Mouse (Mus musculus): ENCODE data around the gene Lnpk. TPM values are rescaled to one million over a fixed set of nuclear protein-coding genes. Genes with fewer than 3 reads are reported as not detected.
A peak's percentile ranks its signal among the peaks of the same experiment; 100 is the strongest.

The Lnpk gene
- polyA plus RNA-seq (2012) = 1.7 and 2.0 TPM in 2 replicates

DNA sequence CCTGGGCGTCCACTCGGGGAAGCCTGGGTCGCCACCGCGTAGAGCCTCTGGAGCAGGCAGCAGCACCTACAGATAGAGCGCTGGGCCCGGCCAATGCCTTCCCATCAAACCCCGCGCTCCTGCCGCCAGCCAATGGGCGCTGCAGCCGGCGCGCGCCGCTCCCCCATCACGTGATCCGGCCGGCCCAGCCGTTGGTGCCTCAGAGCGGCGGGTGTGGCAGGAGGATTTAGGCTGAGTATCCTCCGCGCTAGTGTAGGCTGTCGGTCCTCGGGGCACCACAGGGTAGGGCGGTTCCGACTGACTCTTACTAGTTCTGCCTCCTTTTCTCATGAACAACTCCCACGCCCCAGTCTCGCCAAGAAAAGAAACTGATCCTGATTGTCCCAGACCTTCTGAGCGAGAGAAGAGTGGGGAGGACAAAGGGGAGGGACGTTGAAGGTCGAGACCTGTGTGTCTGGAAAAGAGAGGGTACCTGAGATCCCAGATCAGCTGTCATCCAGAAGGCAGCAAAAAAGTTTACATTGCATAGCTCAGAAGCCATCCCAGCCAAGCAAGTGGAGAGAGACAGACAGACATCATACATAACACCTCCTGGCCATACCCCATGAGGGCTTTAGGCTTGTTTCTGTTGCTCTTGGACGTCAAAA, at the start of gene Lnpk:
Gene Lnpk, minus strand, starts transcription at position 593 of the 647 bp plus-strand sequence.
- no peak for TF ChIP-seq GATA1 (IDR thresholded peaks at IDR 0.05; ENCODE audit: low read length)
- no peak for TF ChIP-seq TAL1 (IDR thresholded peaks at IDR 0.05; ENCODE audit: low read length)
- H3K4me3 ChIP-seq (replicated peaks) = peak within 1 kb of the TSS; percentile 79
- H3K9me3 ChIP-seq (ENCODE audit: control insufficient read depth, low read length) = no peaks in the 10 kb centered on the region
- H3K4me1 ChIP-seq (ENCODE audit: control insufficient read depth) = peaks cover 22% of the 10 kb centered on the region
- H3K36me3 ChIP-seq (ENCODE audit: control insufficient read depth) = no peaks in the 10 kb centered on the region
- H3K27me3 ChIP-seq (ENCODE audit: control insufficient read depth) = no peaks in the 10 kb centered on the region

DNA sequence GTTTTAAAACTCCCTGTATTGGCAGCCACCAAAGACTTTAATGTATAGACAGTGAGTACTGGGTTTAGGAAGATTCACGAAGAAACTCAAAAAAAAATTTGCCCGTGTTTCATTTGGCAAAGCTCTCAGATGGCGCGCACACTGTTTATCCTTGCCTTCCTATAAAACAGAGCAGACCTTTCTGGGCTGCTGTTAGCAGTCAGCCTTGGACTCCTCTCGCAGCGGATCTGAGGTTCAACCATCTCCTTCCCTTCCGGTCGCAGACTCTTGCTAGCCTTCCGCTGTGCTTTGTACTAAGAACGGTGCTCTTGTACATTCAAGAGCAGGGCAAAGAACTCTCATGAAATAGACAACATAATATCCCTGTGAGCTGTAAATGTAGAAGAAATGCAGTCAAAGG, 41.1 kb upstream of the Lnpk start:
- H3K27me3 ChIP-seq (ENCODE audit: control insufficient read depth) = no peaks in the 10 kb centered on the region
- no peaks in the 10 kb centered on the region for H3K4me1 ChIP-seq (ENCODE audit: control insufficient read depth)
- no peak overlapping the region for H3K4me3 ChIP-seq (replicated peaks)
- H3K9me3 ChIP-seq (ENCODE audit: control insufficient read depth, low read length) = no peaks in the 10 kb centered on the region
- no peaks in the 10 kb centered on the region for H3K36me3 ChIP-seq (ENCODE audit: control insufficient read depth)
- TF ChIP-seq TAL1 (IDR thresholded peaks at IDR 0.05; ENCODE audit: low read length) (no peak), GATA1 (IDR thresholded peaks at IDR 0.05; ENCODE audit: low read length) (no peak)

DNA sequence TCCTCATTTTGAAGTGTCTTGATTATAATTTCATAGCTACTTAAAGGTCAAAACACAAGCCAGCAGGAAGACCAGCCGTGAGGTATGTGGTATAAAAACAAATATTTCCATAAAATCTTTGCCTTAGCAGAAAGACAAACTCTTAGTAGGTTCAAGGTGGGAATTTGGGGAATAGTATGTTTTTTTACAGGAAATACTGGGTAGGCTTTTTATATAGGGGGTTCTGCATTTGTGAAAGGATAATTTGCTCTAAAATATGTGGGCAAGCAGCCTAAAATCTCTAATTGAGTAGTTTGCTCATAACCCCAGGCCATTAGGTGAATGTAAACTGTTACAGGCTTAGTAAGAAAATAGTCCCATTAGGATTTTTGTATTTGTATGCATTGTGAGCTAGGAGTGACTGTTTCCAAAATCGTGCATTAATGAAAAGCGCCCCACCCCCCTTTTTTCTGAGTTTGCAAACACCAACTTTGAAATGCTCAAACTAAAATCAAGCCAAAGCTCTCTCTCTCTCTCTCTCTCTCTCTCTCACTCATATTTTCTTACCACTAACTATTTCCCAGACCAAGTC, 40.5 kb upstream of the Lnpk start:
- TF ChIP-seq GATA1 (IDR thresholded peaks at IDR 0.05; ENCODE audit: low read length) = no peak
- TF ChIP-seq TAL1 (IDR thresholded peaks at IDR 0.05; ENCODE audit: low read length) = no peak
- Histone ChIP-seq H3K36me3 (ENCODE audit: control insufficient read depth) (no peaks in the 10 kb centered on the region), H3K27me3 (ENCODE audit: control insufficient read depth) (no peaks in the 10 kb centered on the region), H3K9me3 (ENCODE audit: control insufficient read depth, low read length) (no peaks in the 10 kb centered on the region), H3K4me1 (ENCODE audit: control insufficient read depth) (no peaks in the 10 kb centered on the region), H3K4me3 (replicated peaks) (no peak overlapping the region)

DNA sequence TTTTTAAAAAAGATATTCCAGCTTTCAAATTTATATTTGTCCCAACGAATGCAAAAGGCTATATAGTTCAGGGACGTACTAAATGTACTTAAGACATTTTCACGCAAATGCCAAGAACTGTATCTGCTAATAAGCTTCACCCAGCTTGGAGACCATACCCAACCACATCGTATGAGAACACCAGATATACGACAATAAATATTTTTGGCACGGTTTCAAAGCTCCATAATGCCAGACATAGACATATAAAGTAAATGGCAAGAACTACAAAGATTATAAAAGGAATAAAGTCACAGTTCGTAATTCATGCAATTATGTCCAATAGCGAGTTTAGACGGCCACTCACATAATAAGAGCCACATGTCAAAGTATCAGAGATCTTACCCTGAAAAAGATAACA, 38.5 kb upstream of the Lnpk start:
- Histone ChIP-seq H3K36me3 (ENCODE audit: control insufficient read depth) (no peaks in the 10 kb centered on the region), H3K9me3 (ENCODE audit: control insufficient read depth, low read length) (no peaks in the 10 kb centered on the region), H3K4me3 (replicated peaks) (no peak overlapping the region), H3K27me3 (ENCODE audit: control insufficient read depth) (no peaks in the 10 kb centered on the region), H3K4me1 (ENCODE audit: control insufficient read depth) (no peaks in the 10 kb centered on the region)
- no peak for TF ChIP-seq GATA1 (IDR thresholded peaks at IDR 0.05; ENCODE audit: low read length)
- TF ChIP-seq TAL1 (IDR thresholded peaks at IDR 0.05; ENCODE audit: low read length) = no peak

DNA sequence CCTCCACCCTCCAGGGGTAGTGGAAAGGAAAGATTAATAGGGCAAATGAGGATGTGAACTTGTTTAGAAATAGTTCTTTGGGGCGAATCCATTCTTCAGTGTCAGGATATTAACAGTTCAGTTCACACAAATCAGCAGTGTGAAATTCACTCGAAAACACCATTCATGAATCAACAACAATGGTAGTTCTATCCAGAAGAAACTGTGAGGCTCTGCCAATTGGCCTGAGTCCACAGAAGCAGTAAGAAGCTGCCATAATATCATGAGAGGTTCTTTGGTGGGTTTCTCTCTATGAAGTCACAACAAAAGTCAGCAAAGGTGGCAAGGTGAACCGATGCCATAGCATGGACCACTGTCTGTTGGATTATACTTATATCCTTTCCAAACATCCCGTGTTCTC, 32.2 kb upstream of the Lnpk start:
- no peaks in the 10 kb centered on the region for H3K4me1 ChIP-seq (ENCODE audit: control insufficient read depth)
- H3K9me3 ChIP-seq (ENCODE audit: control insufficient read depth, low read length) = no peaks in the 10 kb centered on the region
- no peaks in the 10 kb centered on the region for H3K36me3 ChIP-seq (ENCODE audit: control insufficient read depth)
- TF ChIP-seq TAL1 (IDR thresholded peaks at IDR 0.05; ENCODE audit: low read length) = no peak
- TF ChIP-seq GATA1 (IDR thresholded peaks at IDR 0.05; ENCODE audit: low read length) = no peak
- no peaks in the 10 kb centered on the region for H3K27me3 ChIP-seq (ENCODE audit: control insufficient read depth)
- no peak overlapping the region for H3K4me3 ChIP-seq (replicated peaks)

- H3K27me3 ChIP-seq (ENCODE audit: control insufficient read depth) = no peaks in the 10 kb centered on the region
- TF ChIP-seq TAL1 (IDR thresholded peaks at IDR 0.05; ENCODE audit: low read length) (no peak), GATA1 (IDR thresholded peaks at IDR 0.05; ENCODE audit: low read length) (no peak)
Measured at GRCm38 (mm10) chr2:74609350-74609749, 30.1 kb upstream of the Lnpk start.

DNA sequence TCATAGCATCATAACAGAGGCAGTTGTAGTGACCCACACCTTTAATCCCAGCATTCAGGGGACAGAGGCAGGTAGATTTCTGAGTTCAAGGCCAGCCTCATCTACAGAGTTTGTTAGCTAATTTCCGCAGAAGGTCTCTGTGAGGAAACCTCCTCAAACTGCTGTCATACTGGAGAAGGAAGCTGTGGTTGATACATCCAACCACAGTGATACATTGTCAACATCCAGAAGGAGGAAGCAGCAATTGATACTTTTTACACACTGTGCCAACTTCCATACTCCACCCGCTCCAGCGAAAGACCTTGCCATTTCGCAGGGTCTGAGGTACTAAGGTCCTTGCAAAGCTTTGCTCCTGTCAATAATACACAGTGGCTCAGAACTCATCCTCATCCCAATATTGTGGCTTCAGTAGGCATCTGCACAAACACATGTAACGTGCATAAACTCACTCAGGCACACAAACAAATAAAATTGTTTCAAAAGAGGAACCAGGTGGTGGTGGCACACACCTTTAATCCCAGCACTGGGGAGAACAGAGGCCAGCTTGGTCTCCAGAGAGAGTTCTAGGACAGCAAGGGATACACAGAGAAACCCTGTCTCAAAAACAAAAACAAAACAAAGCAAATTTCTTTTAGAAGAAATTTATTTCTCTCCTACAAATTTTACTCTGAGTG, 27.0 kb upstream of the Lnpk start:
- H3K4me3 ChIP-seq (replicated peaks) = no peak overlapping the region
- TF ChIP-seq TAL1 (IDR thresholded peaks at IDR 0.05; ENCODE audit: low read length) (no peak), GATA1 (IDR thresholded peaks at IDR 0.05; ENCODE audit: low read length) (no peak)
- no peaks in the 10 kb centered on the region for H3K27me3 ChIP-seq (ENCODE audit: control insufficient read depth)
- H3K4me1 ChIP-seq (ENCODE audit: control insufficient read depth) = no peaks in the 10 kb centered on the region
- H3K36me3 ChIP-seq (ENCODE audit: control insufficient read depth) = no peaks in the 10 kb centered on the region
- no peaks in the 10 kb centered on the region for H3K9me3 ChIP-seq (ENCODE audit: control insufficient read depth, low read length)

More at GRCm38 (mm10) chr2:74609350-74609749, 30.1 kb upstream of the Lnpk start:
- Histone ChIP-seq H3K9me3 (ENCODE audit: control insufficient read depth, low read length) (no peaks in the 10 kb centered on the region), H3K4me3 (replicated peaks) (no peak overlapping the region), H3K4me1 (ENCODE audit: control insufficient read depth) (no peaks in the 10 kb centered on the region), H3K36me3 (ENCODE audit: control insufficient read depth) (no peaks in the 10 kb centered on the region)

GRCm38 (mm10) chr2:74604011-74604410, 24.8 kb upstream of the Lnpk start:
- no peaks in the 10 kb centered on the region for H3K36me3 ChIP-seq (ENCODE audit: control insufficient read depth)
- no peak for TF ChIP-seq GATA1 (IDR thresholded peaks at IDR 0.05; ENCODE audit: low read length)
- TF ChIP-seq TAL1 (IDR thresholded peaks at IDR 0.05; ENCODE audit: low read length) = no peak
- H3K27me3 ChIP-seq (ENCODE audit: control insufficient read depth) = no peaks in the 10 kb centered on the region
- H3K4me3 ChIP-seq (replicated peaks) = no peak overlapping the region
- H3K9me3 ChIP-seq (ENCODE audit: control insufficient read depth, low read length) = no peaks in the 10 kb centered on the region
- H3K4me1 ChIP-seq (ENCODE audit: control insufficient read depth) = no peaks in the 10 kb centered on the region

DNA sequence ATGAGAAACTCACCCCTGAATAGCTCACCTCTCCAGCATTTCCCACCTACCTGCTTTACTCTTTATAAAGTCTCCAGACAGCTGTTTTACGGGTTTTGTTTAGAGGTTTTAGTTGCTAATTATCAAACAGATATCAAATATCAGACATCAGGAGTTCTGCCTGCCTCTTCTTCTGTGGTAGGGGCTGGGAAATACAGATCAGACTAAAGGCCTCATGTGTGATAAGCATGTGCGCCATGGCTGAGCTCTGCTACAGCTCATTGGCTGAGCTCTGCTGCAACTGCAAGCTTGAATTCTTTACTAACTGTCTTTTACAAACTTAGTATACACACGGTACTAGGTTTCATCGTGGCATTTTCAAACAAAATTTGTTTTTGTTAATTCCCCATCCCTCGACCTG, 23.2 kb upstream of the Lnpk start:
- Histone ChIP-seq H3K4me1 (ENCODE audit: control insufficient read depth) (no peaks in the 10 kb centered on the region), H3K4me3 (replicated peaks) (no peak overlapping the region), H3K36me3 (ENCODE audit: control insufficient read depth) (no peaks in the 10 kb centered on the region), H3K9me3 (ENCODE audit: control insufficient read depth, low read length) (no peaks in the 10 kb centered on the region), H3K27me3 (ENCODE audit: control insufficient read depth) (no peaks in the 10 kb centered on the region)
- no peak for TF ChIP-seq GATA1 (IDR thresholded peaks at IDR 0.05; ENCODE audit: low read length)
- no peak for TF ChIP-seq TAL1 (IDR thresholded peaks at IDR 0.05; ENCODE audit: low read length)

All from erythroblast, embryonic 14.5 days (primary cell).